Mouse (Mus musculus): ENCODE measurements around the gene Necab2.
A peak's percentile ranks its signal among the peaks of the same experiment; 100 is the strongest.

The Necab2 gene

GRCm38 (mm10) chr8:119452919-119453318 lies 6.4 kb downstream of the Necab2 start:
- no peak for DNase-seq (ENCODE audit: low spot score)

- DNase-seq (ENCODE audit: low spot score): no peak
These were observed 9.5 kb downstream of the Necab2 start for GRCm38 (mm10) chr8:119456045-119456444.

GRCm38 (mm10) chr8:119459724-119460123 lies 13.2 kb downstream of the Necab2 start:
- DNase-seq (ENCODE audit: low spot score): no peak

GRCm38 (mm10) chr8:119461356-119461755 lies 14.8 kb downstream of the Necab2 start:
- DNase-seq (ENCODE audit: low spot score): no peak

GRCm38 (mm10) chr8:119463709-119464108 lies 17.2 kb downstream of the Necab2 start:
- DNase-seq (ENCODE audit: low spot score): no peak

- DNase-seq (ENCODE audit: low spot score): peak; percentile 58
These were observed 19.6 kb downstream of the Necab2 start for GRCm38 (mm10) chr8:119466105-119466504.

- no peak for DNase-seq (ENCODE audit: low spot score)
These were observed 20.3 kb downstream of the Necab2 start for GRCm38 (mm10) chr8:119466794-119467193.

DNA sequence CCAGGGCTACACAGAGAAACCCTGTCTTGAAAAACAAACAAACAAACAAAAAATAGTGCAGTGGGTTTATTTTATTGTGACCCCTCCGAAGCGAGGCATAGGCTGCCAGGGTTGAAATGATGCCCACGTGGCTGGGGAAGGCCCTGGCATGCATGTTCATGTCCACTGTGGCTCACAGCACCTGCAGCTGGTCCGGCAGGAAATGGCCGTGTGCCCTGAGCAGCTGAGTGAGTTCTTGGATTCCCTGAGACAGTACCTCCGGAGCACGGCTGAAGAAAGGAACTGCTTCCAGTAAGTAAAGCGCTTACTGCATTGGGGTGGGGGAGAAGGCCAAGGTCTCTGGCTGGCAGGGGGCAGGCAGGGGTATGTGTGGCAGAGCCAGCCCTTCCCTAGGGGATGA lies 21.6 kb downstream of the Necab2 start:
- no peak for DNase-seq (ENCODE audit: low spot score)

DNA sequence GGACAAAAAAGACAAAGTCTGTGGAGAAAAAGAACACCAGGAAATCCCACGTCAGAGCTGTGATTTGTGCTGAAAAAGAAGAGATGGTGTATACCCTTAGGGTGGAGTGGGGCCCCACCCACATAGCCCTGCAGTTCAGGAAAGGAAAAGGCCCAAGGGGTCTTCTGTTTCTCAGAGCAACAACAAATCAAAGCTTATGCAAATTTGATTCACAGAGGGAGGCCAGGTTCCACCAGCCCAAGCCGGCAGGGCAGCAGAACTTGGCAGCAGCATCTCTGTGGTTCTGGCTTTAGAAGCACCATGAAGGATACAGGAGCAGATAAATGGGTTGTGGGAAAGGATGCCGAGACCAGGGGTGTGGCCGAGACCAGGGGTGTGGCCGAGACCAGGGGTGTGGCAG lies 32.2 kb downstream of the Necab2 start:
- no peak for DNase-seq (ENCODE audit: low spot score)

DNA sequence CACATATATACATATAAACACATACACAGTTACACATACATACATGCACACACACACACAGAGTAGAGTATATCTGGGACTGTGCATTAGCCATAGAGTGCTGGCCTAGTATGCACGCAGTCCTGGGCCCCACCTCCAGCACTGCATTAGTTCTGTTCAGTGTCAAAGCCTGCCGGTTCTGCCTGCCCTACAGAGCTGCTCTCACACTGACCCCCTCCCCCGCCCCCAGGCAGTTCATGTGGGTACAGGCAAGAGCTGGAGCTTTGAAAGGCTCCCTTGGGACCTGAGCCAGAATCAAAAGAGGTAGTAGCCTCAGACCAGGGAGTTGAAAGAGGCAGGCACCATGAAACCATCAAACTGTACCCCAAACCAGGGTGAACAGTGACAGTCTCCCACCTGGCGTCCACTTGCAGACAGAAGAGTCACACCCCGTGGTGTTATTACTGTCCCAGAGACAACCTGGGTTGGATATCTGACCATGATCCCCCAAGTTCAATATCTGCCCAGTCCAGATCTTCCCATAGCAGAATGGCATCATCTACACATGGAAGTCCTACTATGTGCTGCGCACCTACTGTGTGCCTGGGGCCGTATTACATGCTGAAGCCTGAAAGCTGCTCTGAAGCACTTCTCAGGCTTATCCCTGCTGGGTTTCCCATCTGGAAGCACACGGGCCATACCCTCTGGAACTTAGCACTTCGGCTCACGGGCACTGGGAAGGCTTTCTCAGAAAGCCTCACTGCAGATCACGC lies 37.8 kb downstream of the Necab2 start:
- no peak for DNase-seq (ENCODE audit: low spot score)

DNA sequence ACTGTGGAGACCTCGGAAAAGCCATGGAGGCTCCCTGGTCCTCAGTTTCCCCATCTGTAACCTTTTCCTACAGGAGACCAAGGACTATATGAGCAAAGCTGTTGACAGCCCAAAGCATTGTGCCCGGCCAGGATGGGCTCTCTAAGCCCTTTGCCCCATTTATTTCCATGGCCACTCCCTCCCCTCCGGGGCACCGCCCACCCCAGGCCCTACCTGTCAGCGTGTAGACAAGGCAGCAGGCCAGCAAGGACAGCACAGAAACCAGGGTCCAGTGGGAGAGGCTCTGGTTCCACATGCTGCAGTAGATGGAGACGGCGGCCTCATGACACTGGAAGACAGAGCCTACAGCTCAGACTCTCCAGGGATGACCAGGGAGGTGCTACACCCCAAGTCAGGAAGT lies 40.6 kb downstream of the Necab2 start:
- no peak for DNase-seq (ENCODE audit: low spot score)

DNA sequence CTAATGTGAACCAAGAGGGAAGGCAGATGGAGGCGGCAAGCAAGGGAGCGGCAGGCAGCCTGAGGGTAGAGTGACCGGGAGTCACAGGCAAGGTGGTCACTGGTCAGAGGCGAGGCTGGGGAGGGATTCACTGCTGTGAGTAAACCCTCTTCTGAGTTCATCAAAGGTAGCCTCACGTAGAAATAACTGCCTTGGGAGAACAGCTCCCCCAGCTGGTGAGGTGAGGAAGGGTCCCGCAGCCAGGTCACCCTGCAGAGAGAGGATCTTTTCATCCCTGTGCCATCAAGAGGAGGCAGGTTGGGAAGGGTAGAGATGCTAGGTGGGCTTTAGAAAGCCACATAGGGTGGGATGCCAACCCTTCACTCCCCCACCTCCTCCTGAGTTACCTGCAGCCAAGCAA lies 50.3 kb downstream of the Necab2 start:
- no peak for DNase-seq (ENCODE audit: low spot score)

GRCm38 (mm10) chr8:119499836-119500235 lies 53.3 kb downstream of the Necab2 start:
- DNase-seq (ENCODE audit: low spot score): no peak

GRCm38 (mm10) chr8:119501598-119501997 lies 55.1 kb downstream of the Necab2 start, which contains the start of gene Slc38a8:
Gene Slc38a8 (minus strand): TSS chr8:119501698.
- DNase-seq (ENCODE audit: low spot score): no peak

GRCm38 (mm10) chr8:119502111-119502510 lies 55.6 kb downstream of the Necab2 start:
- no peak for DNase-seq (ENCODE audit: low spot score)

GRCm38 (mm10) chr8:119503191-119503767 lies 56.8 kb downstream of the Necab2 start:
- no peak for DNase-seq (ENCODE audit: low spot score)

GRCm38 (mm10) chr8:119505488-119505887 lies 59.0 kb downstream of the Necab2 start:
- DNase-seq (ENCODE audit: low spot score): no peak

DNA sequence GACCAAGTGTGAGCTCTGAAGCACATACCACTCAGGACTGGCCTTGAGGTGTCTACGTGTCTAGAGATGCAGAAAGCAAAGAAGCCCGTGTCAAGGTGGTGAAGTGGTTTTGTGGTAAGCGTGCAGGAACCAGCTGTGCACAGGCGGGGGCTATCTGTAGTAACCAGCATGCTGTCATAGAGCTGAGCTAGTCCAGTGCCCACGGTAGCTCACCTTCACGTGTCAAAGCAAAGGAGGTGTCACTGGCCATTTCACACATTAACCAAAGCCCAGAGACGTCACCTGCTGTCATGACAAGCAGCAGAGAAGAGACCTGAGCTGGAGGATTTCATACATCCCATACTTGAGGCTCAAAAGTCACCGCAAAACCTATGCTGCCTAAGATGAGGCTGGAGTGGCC lies 59.6 kb downstream of the Necab2 start:
- DNase-seq (ENCODE audit: low spot score): no peak

DNA sequence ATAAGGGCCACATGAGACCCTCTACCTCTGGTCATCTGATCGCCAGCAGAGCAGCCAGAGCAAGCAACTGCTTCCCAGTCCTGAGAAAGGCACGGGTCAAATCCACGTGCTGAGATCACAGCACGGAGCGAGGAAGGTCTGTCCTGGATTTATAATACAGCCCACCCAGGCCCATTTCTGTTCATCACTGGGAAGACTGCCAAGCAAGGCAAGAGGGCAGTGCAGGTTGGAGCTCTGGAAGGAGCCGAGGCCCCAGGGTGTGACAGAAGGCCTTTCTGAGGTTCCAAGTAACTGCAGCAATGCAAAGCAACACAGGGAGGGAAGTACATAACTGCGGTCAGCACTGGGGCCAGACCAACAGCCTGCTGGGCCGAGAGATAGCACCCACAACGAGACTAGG lies 64.0 kb downstream of the Necab2 start:
- no peak for DNase-seq (ENCODE audit: low spot score)

GRCm38 (mm10) chr8:119511722-119512121 lies 65.2 kb downstream of the Necab2 start:
- no peak for DNase-seq (ENCODE audit: low spot score)

DNA sequence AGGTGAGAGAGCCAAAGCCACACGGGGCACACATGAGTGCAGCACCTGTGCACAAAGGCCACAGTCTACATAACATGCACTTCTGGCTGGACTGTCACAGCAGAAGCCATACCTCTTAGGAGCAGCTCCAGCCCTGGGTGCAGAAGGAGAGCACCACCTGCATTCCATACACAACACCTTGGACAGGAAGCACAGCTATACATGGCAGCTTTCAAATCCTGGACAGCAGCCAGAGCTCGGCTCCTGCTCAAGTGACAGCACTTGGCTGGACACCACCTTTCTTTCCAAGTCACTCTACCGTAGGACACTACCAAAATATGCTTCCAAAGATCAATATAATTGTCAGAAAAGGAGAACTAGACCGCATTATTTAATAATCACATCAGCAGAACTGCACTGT lies 66.9 kb downstream of the Necab2 start:
- DNase-seq (ENCODE audit: low spot score): no peak

DNA sequence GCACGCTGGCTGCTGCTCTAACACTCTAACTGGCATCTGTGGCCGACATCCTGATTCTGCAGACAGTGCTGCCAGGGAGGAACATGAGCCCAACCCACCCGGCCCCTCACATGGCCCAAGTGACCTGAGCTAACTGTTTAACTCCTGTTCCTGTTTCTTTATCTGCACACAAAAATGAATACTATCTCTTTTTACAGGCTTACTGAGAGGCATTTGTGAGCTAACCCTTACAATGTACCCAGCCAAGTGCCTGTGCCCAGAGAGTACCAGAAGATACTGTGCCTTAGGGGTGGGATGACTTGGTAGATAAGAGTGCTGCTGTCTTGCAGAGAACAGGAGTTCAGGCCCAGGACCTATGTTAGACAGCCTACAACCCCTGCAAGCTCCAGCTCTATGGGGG lies 68.4 kb downstream of the Necab2 start:
- no peak for DNase-seq (ENCODE audit: low spot score)

- DNase-seq (ENCODE audit: low spot score): no peak
These were observed 69.2 kb downstream of the Necab2 start for GRCm38 (mm10) chr8:119515767-119516166.

GRCm38 (mm10) chr8:119516674-119517073 lies 70.2 kb downstream of the Necab2 start:
- no peak for DNase-seq (ENCODE audit: low spot score)
